Mouse (Mus musculus) megakaryocyte-erythroid progenitor cell, adult 5-6 weeks (primary cell): ENCODE results near the gene Olfr5. TPM values are rescaled to one million over a fixed set of nuclear protein-coding genes. Genes with fewer than 3 reads are reported as not detected.
A peak's percentile ranks its signal among the peaks of the same experiment; 100 is the strongest.
"Not testable (repeated sequence)": the region's sequence is repeated elsewhere in the genome, so short reads cannot be mapped to it uniquely, and the experiment has no call there.

ENCODE experiments used
- ATAC-seq: replicated peaks from 2 replicates; pipeline ENCODE4 v1.8.0; 2016; ENCODE audit warnings: mild to moderate bottlenecking, inconsistent platforms; ENCODE audit not compliant: severe bottlenecking, poor library complexity, low FRiP score, low TSS enrichment
- total RNA-seq, 2 experiments: library from RNA; stranded (forward) in 1 of 2; stranded (reverse) in 1 of 2; fragments of 200-1000, 215-1000 nt in 1 of 2; fragments of >200 nt in 1 of 2; fragmentation: Nextera tagmentation in 1 of 2; gene quantifications; 2 replicates each; pipeline ENCODE4 v1.2.3; 2014 to 2017

Olfr5 gene
- not detected in 2 replicates for total RNA-seq (2014; fragmentation: Nextera tagmentation)
- not detected in 2 replicates for total RNA-seq (2017)

DNA sequence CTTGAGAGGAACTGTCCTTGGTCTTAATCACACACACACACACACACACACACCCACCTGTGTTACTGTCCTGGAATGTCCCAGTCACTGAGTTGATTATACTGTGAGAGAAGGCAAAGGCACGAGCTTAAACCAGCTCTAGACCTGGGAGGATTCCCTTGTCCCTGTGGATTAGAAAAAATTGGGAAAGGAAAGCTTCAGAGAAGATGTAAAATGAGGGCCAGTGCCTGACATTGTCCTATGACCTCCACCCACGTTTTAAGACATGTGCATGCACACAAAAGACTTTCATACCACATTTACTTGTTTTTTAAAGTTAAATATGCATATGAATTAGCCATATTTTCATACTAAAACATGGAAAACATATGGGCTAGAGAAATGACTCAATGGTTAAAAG, at the start of gene Olfr5:
Olfr5 (minus strand) TSS at position 101 of the 400 bp plus-strand sequence.
- no peak for ATAC-seq

DNA sequence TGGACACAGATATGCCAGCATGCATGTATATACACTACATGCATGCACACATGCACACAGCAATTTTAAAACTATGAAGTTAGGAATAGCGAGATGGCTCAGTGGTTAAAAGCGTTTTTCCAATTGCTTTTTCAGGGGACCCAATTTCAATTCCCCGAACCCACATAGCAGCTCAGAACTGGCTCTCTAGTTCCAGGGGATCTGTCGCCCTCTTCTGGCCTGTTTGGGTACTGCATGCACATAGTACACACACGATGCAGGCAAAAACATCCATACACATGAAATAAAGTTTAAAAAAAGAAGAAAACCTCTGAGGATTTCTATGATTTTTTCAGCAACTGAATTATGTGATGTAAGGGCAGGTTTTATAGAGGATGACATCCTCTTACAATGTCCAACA, 39.4 kb upstream of the Olfr5 start:
- no peak for ATAC-seq

DNA sequence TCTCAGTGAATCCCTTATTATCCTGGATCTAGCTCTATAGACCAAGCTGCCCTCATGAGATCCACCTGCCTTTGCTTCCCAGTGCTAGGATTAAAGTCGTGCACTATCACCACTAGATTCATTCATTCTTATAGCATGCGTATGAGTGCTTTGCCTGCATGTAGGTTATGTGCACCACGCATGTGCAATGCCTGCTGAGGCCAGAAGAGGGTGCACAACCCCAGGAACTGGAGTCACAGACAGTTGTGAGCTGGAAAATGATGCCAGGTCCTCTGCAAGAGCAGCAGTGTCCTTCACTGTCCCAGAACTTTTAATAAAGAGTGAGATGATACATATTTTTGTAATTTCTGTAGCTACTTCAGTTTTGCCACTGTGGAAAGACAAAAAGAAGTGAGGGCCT, 38.3 kb upstream of the Olfr5 start:
- no peak for ATAC-seq

DNA sequence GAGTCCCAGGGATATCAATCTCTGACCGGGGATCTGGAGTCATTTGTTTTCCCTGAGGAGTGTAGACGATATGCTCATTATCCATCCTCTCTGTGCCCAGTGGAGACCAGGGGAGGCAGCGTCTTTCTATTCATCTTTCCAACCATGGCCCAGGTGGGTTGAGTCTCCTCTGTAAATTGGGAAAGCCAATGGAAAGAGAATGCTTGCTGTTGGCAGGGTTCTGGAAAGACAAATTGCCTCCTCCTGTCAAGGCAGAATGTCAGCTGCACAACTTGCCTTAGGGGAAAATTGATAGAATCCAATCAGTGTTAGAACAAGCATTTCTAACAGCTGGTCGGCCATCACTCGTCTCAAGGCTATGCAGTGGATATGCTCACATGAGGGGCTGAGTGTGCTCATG, 36.1 kb upstream of the Olfr5 start, which contains the start of gene Olfr1349:
Olfr1349 (minus strand) TSS at position 101 of the 400 bp plus-strand sequence.
- ATAC-seq: no peak

DNA sequence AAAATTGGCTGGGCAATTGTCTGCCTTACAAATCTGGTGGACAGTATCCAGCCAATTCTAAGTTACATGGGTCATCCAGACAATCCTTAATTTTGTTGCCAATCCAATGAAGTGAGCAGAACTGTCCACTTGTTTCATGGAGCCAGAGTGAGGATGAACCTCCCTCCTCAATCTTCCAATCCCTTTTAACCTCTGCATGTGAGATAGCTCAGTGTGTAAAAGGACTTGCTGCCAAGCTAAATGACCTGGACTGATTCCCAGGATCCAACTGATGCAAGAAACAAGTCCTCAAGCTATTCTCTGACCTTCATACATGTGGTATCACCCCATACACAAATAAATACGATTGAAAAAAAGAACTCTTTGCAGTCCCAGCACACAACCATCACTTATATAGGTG, 34.9 kb upstream of the Olfr5 start:
- ATAC-seq: no peak

DNA sequence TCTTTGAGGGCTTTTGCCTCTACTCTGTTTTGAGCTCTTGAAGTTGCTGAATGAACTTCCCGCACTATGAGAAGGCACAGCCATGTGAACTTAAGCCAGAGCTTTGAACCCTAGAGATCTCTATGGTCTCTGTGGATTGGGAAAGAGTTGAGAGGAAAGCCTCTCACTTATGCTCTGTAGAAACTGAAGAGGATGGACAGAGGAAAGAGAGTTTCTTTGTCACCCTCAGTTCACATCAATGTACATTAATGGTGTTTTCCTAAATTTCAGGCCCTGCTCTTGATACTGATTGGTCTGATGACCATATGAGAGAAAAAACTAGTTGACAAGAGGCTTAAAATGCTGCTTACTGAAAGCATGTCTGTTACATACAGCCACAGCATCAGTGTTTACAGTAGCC, 21.9 kb upstream of the Olfr5 start, which contains the start of gene Olfr1348:
Olfr1348 (minus strand) TSS at position 101 of the 400 bp plus-strand sequence.
- no peak for ATAC-seq

DNA sequence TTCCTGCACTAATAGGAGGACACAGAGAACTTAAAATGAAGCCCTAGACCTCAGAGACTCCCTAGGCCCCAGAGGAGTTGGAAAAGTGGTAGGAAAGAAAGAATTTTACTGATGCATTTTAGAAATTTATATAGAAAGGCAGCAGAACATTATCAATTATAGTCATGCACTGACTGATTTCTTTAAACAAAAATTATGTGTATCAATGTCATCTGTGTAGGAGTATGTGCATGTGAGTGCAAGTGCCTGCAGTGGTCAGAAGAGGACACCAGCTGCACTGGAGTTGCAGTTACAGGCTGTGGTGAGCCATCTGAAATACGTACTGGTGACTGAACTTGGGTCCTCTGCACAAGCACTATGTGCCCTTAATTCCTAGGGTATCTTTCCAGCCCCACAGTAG, 12.9 kb upstream of the Olfr5 start, which contains the start of gene Olfr1347:
Olfr1347 (minus strand) TSS at position 101 of the 400 bp plus-strand sequence.
- ATAC-seq: no peak

DNA sequence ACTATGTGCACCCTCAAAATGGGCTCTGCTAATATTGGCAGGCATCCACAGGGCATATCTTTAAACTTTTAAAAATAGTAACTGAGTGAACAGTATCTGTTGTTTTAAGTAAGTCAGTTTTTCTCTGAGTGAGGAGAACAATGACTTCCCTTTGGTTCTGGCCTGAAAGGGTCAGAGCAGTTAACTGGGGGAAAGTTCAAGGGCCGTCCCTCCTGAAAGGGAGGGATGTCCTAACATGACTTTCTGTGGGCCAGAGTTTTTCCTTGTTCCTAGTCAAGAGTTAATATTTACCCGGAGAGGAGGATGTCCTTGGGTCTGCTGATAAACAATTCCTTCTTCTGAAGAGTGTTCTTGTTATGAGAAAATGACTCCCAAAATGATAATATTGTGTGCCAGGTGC, 9.1 kb downstream of the Olfr5 start:
- not testable (repeated sequence) for ATAC-seq

DNA sequence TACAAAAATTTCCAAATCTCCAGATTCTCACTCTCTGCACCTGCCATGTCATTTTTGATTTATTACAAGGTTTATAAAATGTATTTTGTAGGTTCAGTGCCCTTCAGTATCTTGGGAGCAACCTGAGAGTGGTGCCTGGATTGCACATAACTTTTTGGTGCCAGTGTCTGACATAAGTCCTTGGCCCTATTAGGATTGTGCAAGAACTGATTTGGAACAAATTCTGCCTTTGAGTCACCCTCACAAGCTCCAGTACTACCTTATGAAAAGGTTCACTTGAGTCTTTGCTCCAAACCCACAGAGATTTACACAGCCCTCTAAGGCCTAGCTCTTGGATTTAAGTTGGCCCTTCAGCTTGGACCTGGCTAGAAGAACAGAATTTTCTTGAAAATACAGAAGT, 19.8 kb downstream of the Olfr5 start, which contains the start of gene Olfr1346:
Olfr1346 (plus strand) TSS at position 151 of the 400 bp plus-strand sequence.
- ATAC-seq: no peak

DNA sequence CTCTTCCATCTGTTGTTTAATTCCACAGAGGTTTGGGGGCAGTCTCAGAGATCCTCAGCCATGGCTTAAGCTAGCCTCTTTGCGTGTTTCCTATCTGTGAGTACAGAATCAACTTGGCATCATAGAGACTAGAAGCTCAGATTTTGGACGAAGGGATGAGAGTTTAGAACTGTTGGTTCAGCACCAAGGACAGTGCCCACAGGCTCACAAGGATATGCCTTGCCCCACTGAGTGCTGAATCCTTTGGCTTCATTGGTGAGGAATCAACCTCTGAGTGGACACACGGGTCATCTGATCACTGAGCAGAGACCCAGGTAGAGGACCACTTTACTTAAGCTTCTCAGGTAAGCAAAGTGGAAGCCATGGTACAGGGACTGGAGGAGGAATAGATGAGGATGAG, 30.3 kb downstream of the Olfr5 start:
- ATAC-seq: no peak

DNA sequence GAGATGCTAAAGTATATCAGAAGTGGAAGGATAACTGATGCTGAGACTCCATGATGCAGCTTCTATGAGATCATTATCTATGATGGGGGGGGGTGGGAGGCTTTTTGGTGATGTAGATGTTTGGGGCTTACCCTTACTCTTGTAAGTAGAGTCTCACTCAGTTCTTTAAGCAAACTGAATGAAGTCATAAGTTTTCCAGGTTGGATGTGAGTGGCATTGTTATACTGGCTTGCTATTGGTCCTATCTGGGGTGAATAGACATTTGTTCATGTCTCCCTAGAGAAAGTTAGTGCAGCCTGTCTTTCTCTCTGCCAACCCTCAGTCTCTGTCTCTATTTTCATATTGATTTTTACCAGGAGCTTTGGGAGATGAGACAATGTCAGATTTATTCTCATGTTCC, 30.9 kb downstream of the Olfr5 start, which contains the start of gene Olfr1336:
Olfr1336 (plus strand) TSS at position 301 of the 400 bp plus-strand sequence.
- no peak for ATAC-seq

DNA sequence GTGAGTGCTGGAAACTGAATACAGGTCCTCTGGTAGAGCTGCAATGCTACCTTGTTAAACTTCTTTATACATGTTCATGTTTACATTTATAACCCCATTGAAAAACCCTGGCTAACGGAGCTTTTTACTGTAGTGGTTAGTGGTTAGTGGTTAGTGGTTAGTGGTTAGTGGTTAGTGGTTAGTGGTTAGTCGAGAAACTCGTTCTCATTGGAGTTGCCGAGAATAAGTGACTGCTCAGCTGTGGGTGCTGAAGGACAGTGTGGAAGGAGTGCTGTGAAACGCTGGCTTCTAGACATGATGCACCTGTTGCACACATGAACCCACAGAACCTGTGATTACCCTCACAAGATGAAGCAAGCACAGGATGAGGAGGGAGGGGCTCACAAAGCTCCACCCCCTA, 39.0 kb downstream of the Olfr5 start:
- no peak for ATAC-seq

DNA sequence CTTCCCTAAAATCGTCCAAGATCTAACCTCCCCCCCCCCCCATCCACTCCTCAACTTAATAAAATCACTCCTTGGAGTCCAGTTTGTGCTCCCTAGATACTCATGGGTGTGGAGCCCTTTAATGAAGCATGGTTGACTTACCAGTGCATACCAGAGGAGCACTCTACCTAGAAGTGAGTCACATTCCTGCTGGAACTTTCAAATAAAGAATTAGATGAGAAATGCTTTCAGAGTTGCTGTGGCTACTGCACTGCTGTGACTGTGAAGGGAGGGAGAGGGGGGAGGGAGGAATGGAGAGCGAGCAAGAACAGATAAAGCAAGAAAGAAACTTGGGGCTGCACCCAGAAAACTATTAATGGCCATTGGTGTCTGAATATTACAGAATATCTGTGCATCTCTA, 45.6 kb downstream of the Olfr5 start:
- no peak for ATAC-seq

DNA sequence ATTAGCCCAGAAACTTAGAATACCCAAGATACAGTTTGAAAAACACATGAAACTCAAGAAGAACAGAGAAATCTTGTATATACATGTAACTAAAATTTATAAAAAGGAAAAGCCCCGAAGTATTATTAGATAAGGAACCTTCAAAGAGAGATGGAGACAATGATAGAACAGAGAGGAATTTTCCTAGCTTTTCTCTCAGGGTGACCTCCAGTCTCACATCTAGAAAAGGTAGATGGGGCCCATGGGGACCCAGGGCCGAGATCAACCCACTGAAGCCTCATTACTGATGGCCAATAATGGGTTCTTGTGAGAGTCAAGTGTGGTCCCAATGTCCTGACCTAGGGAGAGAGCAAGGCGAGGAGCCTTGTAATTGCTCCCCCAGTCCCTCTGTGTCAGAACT, 48.4 kb downstream of the Olfr5 start, which contains the start of gene Olfr1344:
Olfr1344 (plus strand) TSS at position 301 of the 400 bp plus-strand sequence.
- no peak for ATAC-seq

DNA sequence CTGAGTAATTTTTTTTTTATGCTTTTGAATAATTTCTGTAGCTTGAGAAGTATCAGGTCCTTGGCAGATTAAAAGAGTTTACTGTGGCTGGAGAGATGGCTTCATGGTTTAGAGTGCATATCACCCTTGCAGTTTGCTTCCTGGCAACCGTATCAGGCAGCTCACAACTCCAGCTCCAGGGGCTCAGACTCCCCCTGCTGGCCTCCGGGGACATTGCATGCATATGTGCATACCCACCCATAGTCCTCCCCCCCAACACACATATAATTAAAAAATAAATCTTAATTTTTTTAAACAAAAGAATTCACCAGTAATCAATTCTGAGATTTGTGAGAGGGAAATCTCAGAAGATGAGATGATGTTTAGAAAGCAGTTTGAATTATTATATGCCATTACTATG, 56.4 kb downstream of the Olfr5 start:
- ATAC-seq: peak; percentile 86

DNA sequence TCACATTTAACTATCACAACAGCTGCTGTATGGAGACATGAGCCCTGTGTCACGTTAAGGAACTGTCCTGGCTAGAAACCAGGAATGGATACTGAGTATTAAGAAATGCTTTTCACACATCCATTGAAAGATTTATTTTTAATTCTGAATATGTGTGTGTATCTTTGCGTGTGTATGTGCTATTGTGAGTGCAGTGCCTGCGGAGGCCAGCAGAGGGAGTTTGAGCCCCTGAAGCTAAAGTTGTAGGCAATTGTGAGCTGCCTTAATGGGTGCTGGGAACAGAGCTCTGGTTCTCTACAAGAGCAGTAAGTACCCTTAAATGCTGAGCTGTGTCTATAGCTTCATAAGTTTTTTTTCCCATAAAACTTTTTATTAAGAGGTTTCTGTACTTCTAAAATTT, 57.4 kb downstream of the Olfr5 start:
- ATAC-seq: no peak

Other genes starting within 250 kb of the Olfr5 start
- not detected in 2 replicates for gene Epp13, start 234.2 kb downstream of the Olfr5 start, total RNA-seq (2014; fragmentation: Nextera tagmentation)
- not detected in 2 replicates for gene Epp13, start 234.2 kb downstream of the Olfr5 start, total RNA-seq (2017)
- 2.5 and 3.5 TPM in 2 replicates for gene Zfp667, start 200.4 kb downstream of the Olfr5 start, total RNA-seq (2014; fragmentation: Nextera tagmentation)
- gene Zfp667, start 200.4 kb downstream of the Olfr5 start, total RNA-seq (2017): 2.5 and 4.7 TPM in 2 replicates
- 2.8 and 5.2 TPM in 2 replicates for gene Zfp583, start 155.7 kb downstream of the Olfr5 start, total RNA-seq (2014; fragmentation: Nextera tagmentation)
- gene Zfp583, start 155.7 kb downstream of the Olfr5 start, total RNA-seq (2017): 2.5 and 6.4 TPM in 2 replicates
- 0.11 and 0.87 TPM in 2 replicates for gene Gm3854, start 143.2 kb downstream of the Olfr5 start, total RNA-seq (2014; fragmentation: Nextera tagmentation)
- 0.30 and 1.1 TPM in 2 replicates for gene Gm3854, start 143.2 kb downstream of the Olfr5 start, total RNA-seq (2017)
- 2.8 and 7.0 TPM in 2 replicates for gene Zfp78, start 123.7 kb downstream of the Olfr5 start, total RNA-seq (2014; fragmentation: Nextera tagmentation)
- 3.6 and 3.7 TPM in 2 replicates for gene Zfp78, start 123.7 kb downstream of the Olfr5 start, total RNA-seq (2017)
- 0.49 and 1.4 TPM in 2 replicates for gene Zfp28, start 103.6 kb downstream of the Olfr5 start, total RNA-seq (2014; fragmentation: Nextera tagmentation)
- gene Zfp28, start 103.6 kb downstream of the Olfr5 start, total RNA-seq (2017): 0.89 and 6.2 TPM in 2 replicates
- not detected in 2 replicates for gene Smim17, start 88.2 kb downstream of the Olfr5 start, total RNA-seq (2014; fragmentation: Nextera tagmentation)
- gene Smim17, start 88.2 kb downstream of the Olfr5 start, total RNA-seq (2017): not detected in 2 replicates
- gene Gm20715, start 76.7 kb downstream of the Olfr5 start, total RNA-seq (2014; fragmentation: Nextera tagmentation): not detected in 2 replicates
- not detected in 2 replicates for gene Gm20715, start 76.7 kb downstream of the Olfr5 start, total RNA-seq (2017)
- gene Olfr1344, start 48.3 kb downstream of the Olfr5 start, total RNA-seq (2014; fragmentation: Nextera tagmentation): not detected in 2 replicates
- gene Olfr1344, start 48.3 kb downstream of the Olfr5 start, total RNA-seq (2017): not detected in 2 replicates
- not detected in 2 replicates for gene Olfr1336, start 30.8 kb downstream of the Olfr5 start, total RNA-seq (2014; fragmentation: Nextera tagmentation)
- gene Olfr1336, start 30.8 kb downstream of the Olfr5 start, total RNA-seq (2017): not detected in 2 replicates
- not detected in 2 replicates for gene Olfr1346, start 19.8 kb downstream of the Olfr5 start, total RNA-seq (2014; fragmentation: Nextera tagmentation)
- not detected in 2 replicates for gene Olfr1346, start 19.8 kb downstream of the Olfr5 start, total RNA-seq (2017)
- not detected in 2 replicates for gene Olfr1347, start 12.8 kb upstream of the Olfr5 start, total RNA-seq (2014; fragmentation: Nextera tagmentation)
- gene Olfr1347, start 12.8 kb upstream of the Olfr5 start, total RNA-seq (2017): not detected in 2 replicates
- not detected in 2 replicates for gene Olfr1348, start 21.8 kb upstream of the Olfr5 start, total RNA-seq (2014; fragmentation: Nextera tagmentation)
- gene Olfr1348, start 21.8 kb upstream of the Olfr5 start, total RNA-seq (2017): not detected in 2 replicates
- not detected in 2 replicates for gene Olfr1349, start 36.0 kb upstream of the Olfr5 start, total RNA-seq (2014; fragmentation: Nextera tagmentation)
- not detected in 2 replicates for gene Olfr1349, start 36.0 kb upstream of the Olfr5 start, total RNA-seq (2017)
- gene Olfr1350, start 77.9 kb upstream of the Olfr5 start, total RNA-seq (2014; fragmentation: Nextera tagmentation): not detected in 2 replicates
- gene Olfr1350, start 77.9 kb upstream of the Olfr5 start, total RNA-seq (2017): not detected in 2 replicates
- gene Zim1, start 209.5 kb upstream of the Olfr5 start, total RNA-seq (2014; fragmentation: Nextera tagmentation): not detected in 2 replicates
- not detected in 2 replicates for gene Zim1, start 209.5 kb upstream of the Olfr5 start, total RNA-seq (2017)
- not detected in 2 replicates for gene Peg3, start 243.5 kb upstream of the Olfr5 start, total RNA-seq (2014; fragmentation: Nextera tagmentation)
- gene Peg3, start 243.5 kb upstream of the Olfr5 start, total RNA-seq (2017): not detected in 2 replicates
- gene Usp29, start 243.6 kb upstream of the Olfr5 start, total RNA-seq (2014; fragmentation: Nextera tagmentation): not detected in 2 replicates
- not detected in 2 replicates for gene Usp29, start 243.6 kb upstream of the Olfr5 start, total RNA-seq (2017)